Mouse (Mus musculus): ENCODE data around the gene Ibtk.

Gene Ibtk

DNA sequence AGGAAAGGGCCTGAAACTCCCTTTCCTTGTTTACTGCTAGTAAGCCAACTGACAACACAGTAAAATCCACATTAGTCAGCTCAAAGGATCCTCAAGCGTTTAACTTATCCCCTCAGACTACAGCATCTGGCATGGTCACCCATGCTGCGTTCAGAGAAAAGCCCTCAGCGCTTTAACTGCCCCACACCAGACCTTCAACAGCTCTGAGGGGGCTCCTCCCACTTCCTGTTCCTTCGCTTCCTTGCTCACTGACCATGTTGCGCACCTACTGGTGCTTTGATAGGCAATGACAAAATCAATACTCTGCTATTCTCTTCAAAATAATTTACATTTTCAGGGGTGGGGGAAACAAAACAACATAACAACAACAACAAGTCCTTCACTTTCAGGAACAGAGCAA is 47.2 kb downstream of the Ibtk start:
- DNase-seq (ENCODE audit: low spot score in 2 of 2): no peak

DNA sequence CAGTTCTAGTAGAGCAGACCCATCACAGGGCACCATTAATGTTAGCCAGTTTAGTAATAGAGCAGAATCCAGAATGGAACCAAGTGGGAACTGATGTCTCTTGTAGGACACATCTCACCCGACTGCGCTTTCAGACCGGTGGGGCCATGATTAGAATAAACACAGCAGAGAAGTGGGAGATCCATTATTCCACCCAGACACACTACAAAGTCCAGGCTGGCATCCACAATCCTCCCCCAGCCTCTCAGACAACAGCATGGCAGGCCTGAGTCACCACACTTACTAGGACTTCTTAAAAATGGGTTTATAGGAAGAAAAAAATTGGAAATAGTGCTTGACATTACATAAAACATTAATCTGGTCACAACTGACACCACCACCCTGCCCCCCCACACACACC is 53.5 kb downstream of the Ibtk start:
- DNase-seq (ENCODE audit: low spot score in 2 of 2): no peak

DNA sequence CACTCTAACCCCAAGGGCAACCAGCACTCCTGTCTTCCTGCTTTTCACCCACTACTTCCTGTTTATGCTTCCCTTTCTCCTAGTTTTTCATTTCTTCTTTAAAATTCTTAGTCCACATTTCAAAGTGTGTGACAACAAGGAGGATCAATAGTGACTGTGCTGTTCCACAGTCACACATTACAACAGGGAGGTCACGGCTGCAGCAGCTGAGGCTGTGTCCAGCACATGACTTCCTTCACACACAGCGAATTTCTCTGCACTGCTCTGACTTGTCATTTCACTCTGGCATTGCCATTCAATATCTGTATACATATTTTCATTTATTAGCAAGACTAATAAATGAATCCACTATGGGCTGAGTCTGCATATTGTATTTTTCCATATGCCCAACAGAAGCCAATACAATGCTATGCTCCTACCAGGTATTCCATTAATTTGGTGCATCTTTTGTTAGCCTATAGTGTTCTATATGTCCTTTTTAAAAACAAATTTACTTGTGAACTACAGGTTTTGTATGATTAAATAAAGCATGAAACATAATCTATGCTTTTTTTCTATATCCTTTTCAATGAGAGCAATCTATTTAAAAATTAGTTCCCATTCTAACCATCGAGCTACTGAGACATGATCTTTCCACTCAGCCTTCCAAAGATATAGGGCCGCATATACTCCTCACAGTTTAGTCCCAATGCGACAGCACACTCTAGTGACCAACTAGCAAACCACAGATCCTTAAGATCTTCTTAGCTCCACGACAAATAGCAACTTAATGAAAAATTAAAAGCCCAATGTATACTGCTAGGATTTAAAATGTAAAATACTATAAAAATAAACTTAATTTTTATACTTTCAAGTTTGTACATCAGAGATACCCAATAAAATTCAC is 55.7 kb downstream of the Ibtk start:
- DNase-seq (ENCODE audit: low spot score in 2 of 2): no peak

DNA sequence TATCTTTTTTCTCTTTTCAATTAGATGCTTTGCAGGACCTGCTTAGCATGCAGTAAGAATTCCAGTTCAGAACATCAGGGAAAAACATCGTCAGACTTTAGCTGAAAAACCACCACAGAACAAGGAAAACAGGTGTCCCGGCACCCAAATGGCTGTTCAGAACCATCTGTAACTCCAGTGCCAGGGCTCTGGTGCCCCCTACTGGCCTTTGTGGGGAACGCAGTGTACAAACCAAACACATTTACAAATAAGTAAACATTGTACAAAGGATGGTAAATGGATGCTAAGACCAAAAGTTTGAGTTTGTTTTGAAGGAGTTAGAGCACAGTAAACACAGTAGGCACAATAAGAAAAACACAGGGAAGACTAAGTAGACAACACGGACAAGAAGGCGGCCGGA is 64.1 kb downstream of the Ibtk start:
- DNase-seq (ENCODE audit: low spot score in 2 of 2): peak in 1 of 2 experiments; percentile 9

DNA sequence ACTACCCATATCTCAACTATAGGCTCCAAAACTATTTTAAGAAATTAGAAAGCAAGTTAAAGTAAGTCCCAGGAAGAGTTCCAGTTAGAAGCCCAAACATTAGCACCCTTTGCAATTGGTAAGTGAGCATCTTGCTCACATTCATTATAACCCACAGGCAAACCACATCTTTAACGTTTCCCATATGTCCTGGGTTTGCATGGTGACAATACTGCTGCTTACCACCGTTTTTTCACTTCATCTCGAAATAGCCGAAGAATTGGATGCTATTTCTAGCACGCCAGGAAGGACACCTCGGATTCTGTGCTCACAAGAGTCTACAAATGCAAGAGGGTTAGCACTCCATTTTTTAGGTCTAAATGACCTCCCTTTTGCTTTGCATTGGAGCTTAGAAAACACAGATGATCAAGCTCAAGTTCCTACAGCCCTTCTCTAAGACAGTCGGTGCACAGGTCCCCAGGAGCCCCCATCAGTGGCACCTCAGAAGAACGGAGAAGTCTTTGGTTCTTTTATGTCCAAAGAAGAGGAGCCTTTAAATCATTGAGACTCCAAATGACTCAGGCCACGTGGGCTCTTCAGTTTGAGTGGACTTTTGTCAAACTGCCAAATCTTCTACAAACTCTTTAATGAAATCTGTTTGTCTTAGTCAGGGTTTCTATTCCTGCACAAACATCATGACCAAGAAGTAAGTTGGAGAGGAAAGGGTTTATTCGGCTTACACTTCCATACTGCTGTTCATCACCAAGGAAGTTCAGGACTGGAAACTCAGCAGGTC is 73.8 kb downstream of the Ibtk start:
- DNase-seq (ENCODE audit: low spot score in 2 of 2): no peak

DNA sequence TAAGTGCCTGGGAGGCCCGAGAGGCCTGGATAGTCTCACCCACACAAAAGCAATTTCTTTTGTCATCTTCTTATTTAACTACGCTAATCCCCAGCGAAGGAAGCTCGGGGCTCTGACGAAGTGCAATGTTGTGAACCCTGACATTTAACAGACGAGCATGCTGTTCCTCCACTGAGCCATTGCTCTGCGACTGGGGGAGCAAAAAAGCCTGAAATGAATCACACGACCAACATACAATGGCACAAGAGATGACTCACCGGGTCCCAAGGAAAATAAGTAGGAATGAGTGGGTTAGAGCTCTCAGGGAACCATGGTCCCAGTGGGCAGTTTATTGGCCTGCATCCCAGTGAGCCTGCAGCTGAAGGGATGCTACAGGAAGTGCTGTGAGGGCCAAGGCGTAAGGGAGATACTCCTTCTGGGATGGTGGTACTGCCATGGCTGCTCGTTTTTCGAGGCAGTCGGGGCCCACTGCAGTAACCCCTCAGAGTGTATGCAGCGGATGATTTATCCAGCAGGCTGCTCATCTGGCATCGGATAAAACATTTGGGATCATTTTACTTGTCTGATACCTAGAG is 75.1 kb downstream of the Ibtk start:
- no peak for DNase-seq (ENCODE audit: low spot score in 2 of 2)

DNA sequence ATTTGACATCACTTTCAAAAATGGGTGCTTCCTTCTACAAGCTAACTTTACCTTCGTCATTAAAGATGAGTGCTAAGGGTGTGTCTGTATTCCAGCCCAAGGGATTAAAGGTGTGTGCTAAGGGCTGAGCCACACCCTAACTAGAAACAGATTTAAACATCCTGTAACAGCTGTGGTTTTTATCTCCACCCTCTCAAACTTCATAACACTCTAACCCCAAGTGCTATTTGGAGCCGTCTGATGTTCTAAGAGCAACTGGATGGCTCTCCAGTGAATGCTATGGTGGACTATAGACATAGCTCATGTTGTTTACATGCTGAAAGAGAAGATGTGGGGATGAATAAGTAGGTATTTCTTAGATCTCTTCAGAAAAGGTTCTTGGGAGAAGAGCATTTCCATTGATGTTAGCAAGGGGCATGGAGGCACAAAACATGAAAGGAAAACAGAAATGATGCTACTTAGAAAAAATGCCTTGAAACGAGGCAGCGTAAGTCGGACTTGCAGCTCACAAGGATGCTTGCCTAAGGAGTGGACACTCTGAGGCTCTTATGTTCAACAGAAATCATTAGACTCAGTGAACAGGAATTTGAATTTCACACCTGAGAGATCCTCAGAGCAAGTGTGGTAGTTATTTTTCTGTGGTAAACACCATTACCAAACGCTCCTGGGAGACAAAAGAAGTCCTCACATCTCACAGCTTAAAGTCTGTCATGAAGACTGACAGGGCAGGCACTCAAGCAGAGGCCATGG is 77.4 kb downstream of the Ibtk start:
- no peak for DNase-seq (ENCODE audit: low spot score in 2 of 2)

DNA sequence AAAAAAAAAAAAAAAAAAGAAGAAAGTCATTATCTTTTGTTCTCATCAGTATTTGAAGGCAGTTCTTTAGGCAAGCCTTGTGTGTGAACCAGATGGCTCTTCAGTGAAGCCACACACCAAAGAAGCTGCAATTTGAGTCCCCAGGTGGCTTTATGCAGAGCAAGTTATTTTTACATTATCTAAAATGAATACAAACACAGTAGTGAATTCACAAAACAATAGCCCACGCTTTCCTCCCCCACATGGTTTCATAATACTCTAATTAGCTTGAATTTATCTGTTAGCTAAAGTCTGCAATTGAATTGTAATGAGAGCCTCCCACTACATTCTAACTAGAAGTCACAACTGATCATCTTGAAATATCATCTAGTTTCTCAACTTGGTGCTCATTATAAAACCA is 84.8 kb downstream of the Ibtk start:
- no peak for DNase-seq (ENCODE audit: low spot score in 2 of 2)

DNA sequence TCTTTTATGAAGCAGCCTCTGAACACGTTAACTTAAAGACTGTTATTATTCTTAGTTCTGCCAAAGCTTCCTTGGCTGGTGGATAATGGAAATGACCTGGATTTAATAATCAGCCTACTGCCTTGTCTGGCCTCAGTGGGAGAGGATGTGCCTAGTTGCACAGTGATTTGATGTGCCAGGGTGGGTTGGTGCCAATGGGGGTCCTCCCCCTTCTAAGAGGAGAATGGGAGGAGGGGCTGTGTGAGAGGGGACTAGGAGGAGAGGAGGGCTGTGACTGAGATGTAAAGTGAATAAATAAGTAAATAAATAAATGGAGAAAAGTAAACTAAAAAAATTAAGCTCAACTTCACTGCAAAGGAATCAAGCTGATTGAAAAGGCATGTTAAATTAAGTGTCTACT is 85.3 kb downstream of the Ibtk start:
- no peak for DNase-seq (ENCODE audit: low spot score in 2 of 2)

DNA sequence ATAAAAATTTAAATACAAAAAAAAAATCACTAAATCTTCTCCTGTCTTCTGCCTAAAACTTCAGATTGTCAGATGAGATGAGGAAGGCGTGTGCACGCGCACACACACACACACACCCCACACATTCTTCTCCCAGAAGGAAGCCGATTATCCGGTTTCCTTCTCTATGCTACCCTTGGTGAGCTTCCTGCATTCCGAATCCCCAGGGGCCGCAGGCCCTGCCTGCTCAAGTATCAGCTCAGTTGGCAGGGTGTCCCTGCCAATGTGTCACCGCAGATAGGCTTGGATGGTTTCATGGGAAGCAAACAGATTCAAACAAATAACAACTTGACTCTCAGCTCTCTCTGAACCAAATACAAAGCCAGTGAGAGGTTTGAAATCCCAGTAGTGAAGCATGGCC is 86.0 kb downstream of the Ibtk start:
- no peak for DNase-seq (ENCODE audit: low spot score in 2 of 2)

DNA sequence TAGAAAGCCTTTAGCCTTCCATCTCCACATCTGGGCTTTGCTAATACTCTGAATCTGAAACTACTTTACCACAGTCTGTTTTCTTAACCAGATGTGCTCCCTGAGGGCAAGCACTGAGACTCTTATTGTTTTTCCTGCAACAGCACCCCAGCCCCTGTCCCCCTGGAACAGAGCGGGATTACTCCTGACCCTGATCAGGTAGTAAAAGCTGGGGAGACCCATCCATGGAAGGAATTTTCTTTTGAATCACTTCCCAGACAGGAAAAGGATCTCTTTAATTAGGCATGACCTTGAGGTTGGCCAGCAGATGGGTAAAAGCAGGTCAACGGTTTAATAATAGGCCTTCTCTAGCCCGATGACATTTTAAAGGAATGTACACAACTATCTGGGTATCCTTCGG is 95.7 kb downstream of the Ibtk start:
- no peak for DNase-seq (ENCODE audit: low spot score in 2 of 2)

DNA sequence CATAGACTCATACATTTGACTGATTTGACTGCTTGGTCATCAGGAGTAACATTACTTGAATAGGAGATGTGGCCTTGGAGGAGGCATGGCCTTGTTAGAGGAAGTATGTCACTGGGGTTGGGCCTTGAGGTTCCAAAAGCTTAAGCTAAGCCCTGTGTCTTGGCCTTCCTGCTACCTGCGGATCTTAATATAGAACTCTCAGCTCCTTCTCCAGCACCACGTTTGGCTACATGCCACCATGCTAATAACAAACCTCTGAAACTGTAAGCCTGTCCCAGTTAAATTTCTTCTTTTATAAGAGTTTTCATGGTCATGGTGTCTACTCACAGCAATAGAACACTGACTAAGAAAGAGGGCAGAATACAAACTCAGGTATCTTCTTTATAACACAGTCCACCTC is 110.9 kb downstream of the Ibtk start:
- no peak for DNase-seq (ENCODE audit: low spot score in 2 of 2)

Measured in spleen, postnatal 14 days (tissue).